Mouse (Mus musculus) G1E (cell line): ENCODE data around the gene Atp5g3. TPM values are rescaled to one million over a fixed set of nuclear protein-coding genes. Genes with fewer than 3 reads are reported as not detected.
"Not testable (repeated sequence)": the region's sequence is repeated elsewhere in the genome, so short reads cannot be mapped to it uniquely, and the experiment has no call there.

Source experiments
- ATAC-seq: 2 replicates; pipeline ENCODE4 v1.8.0; 2016; ENCODE audit warnings: mild to moderate bottlenecking; ENCODE audit not compliant: insufficient number of reproducible peaks, poor library complexity, low FRiP score, severe bottlenecking; ENCODE audit errors: extremely low read depth
- DNase-seq: peaks from one replicate; pipeline ENCODE4 v3.0.0; 2012; ENCODE audit warnings: low spot score
- H3K27me3 ChIP-seq: 2 replicates; pipeline ENCODE4 v1.6.1; 2012; ENCODE audit warnings: mild to moderate bottlenecking, low read length, inconsistent platforms; ENCODE audit not compliant: insufficient read depth
- H3K36me3 ChIP-seq: replicated peaks from 2 replicates; pipeline ENCODE3; 2012; ENCODE audit warnings: mild to moderate bottlenecking, inconsistent platforms
- H3K4me1 ChIP-seq: 2 replicates; pipeline ENCODE4 v1.6.1; 2012; ENCODE audit warnings: low read depth, low read length, inconsistent platforms, mixed read lengths; ENCODE audit not compliant: insufficient read depth
- H3K4me3 ChIP-seq: 2 replicates; pipeline ENCODE4 v1.5.1; 2012; ENCODE audit warnings: low read depth, mild to moderate bottlenecking, inconsistent platforms, low read length, moderate library complexity, mixed read lengths
- H3K9me3 ChIP-seq: replicated peaks from 2 replicates; pipeline ENCODE4 v1.6.1; 2012; ENCODE audit warnings: inconsistent platforms
- CTCF ChIP-seq: IDR thresholded peaks from 2 replicates; pipeline ENCODE4 v1.5.1; 2012; ENCODE audit warnings: low read depth, low read length, inconsistent platforms, mixed read lengths
- GATA1 ChIP-seq: IDR thresholded peaks from 2 replicates; pipeline ENCODE4 v1.6.1; 2012; ENCODE audit warnings: borderline replicate concordance, low read length, inconsistent platforms, mixed read lengths
- GATA2 ChIP-seq: IDR thresholded peaks from 2 replicates; pipeline ENCODE4 v1.6.1; 2012; ENCODE audit warnings: low read depth, low read length, inconsistent platforms, borderline replicate concordance
- POLR2AphosphoS5 ChIP-seq: IDR thresholded peaks from 2 replicates; pipeline ENCODE4 v1.6.1; 2012; ENCODE audit warnings: low read depth, low read length, inconsistent platforms; ENCODE audit not compliant: insufficient replicate concordance
- TAL1 ChIP-seq: conservative IDR thresholded peaks from 2 replicates; pipeline ENCODE4 v1.6.1; 2012; ENCODE audit warnings: low read depth, low read length, inconsistent platforms, mixed read lengths
- polyA plus RNA-seq: library from polyadenylated mRNA; stranded (reverse); fragments of >175 nt; gene quantifications from 2 replicates; pipeline ENCODE4 v1.2.3, GENCODE M21; 2012
- total RNA-seq, 2 experiments: library from RNA; stranded (forward) in 1 of 2; stranded (reverse) in 1 of 2; fragments of 200-1000 nt in 1 of 2; fragments of >200 nt in 1 of 2; fragmentation: Nextera tagmentation in 1 of 2; gene quantifications; 2 replicates each; pipeline ENCODE4 v1.2.3; 2014 to 2017

The Atp5g3 gene
- total and polyA plus RNA-seq, 3 experiments, result 112 to 992 (median 195) TPM

DNA sequence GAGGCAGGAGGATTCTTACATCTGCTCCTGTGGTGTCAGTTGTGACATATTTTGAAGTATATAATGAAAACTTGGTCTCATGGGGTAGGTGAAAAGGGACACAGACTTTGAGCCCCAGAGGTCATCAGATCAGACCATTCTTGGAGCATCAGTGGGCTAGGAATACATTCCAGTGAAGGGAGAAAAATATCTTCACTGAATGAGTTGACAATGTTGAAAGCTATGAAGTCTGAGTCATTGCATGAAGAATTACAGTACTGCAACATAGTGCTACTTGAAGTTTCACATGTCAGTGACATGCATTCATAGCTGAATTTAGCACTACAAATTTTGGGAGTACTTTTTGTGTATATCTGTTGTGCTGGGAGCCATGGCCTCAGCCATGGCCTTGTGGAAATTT lies 10.0 kb downstream of the Atp5g3 start:
- peaks cover 26% of the 10 kb centered on the region for H3K36me3 ChIP-seq
- H3K27me3 ChIP-seq, result no peaks in the 10 kb centered on the region
- no peak for TF ChIP-seq GATA1
- no peak for TF ChIP-seq TAL1
- no peak for TF ChIP-seq CTCF
- TF ChIP-seq GATA2, result no peak
- TF ChIP-seq POLR2AphosphoS5, result no peak
- no peaks in the 10 kb centered on the region for H3K4me1 ChIP-seq
- no peak overlapping the region for H3K4me3 ChIP-seq
- DNase-seq (no peak), ATAC-seq (no peak)
- H3K9me3 ChIP-seq, result no peaks in the 10 kb centered on the region

GRCm38 (mm10) chr2:73900364-73900763 lies 10.8 kb downstream of the Atp5g3 start:
- TF ChIP-seq CTCF (no peak), GATA2 (no peak), GATA1 (no peak), TAL1 (no peak), POLR2AphosphoS5 (no peak)
- Histone ChIP-seq H3K9me3 (no peaks in the 10 kb centered on the region), H3K27me3 (no peaks in the 10 kb centered on the region), H3K4me1 (no peaks in the 10 kb centered on the region), H3K4me3 (no peak overlapping the region), H3K36me3 (peaks cover 23% of the 10 kb centered on the region)
- DNase-seq, result no peak
- no peak for ATAC-seq

- ATAC-seq, DNase-seq, H3K4me3 ChIP-seq, H3K36me3 ChIP-seq, H3K27me3 ChIP-seq, H3K4me1 ChIP-seq, H3K9me3 ChIP-seq: not testable (repeated sequence)
These were observed 14.2 kb downstream of the Atp5g3 start for GRCm38 (mm10) chr2:73896919-73897318.

DNA sequence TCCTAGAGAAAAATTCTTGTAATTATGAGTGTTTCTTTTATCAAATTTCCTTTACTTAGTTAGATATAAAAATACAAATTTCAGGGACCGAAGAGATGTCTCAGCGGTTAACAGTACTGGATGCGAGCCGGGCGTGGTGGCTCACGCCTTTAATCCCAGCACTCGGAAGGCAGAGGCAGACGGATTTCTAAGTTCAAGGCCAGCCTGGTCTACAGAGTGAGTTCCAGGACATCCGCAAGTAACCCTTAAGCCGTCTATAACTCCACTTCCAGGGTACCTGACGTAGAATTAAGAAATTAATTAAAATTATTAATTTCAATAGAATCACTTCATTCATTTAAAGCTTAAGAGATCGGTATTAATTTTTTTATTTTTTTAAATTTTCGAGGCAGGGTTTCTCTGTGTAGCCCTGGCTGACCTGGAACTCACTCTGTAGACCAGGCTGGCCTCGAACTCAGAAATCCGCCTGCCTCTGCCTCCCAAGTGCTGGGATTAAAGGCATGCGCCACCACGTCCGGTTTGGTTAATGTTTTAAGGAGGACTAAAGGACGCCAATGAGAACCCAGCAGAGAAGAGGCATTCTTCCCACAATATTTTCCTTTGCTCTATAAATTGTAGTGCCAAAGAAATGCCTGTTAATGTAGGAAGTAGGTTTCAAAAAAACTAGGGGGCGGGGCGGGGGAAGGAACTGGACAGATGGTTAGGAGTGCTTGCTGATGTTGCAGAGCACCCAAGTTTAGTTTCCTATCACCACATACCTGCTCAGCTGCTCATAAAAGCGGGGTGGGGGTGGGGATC lies 17.5 kb downstream of the Atp5g3 start:
- TF ChIP-seq TAL1 (no peak), GATA1 (no peak)
- H3K27me3 ChIP-seq, result no peaks in the 10 kb centered on the region
- ATAC-seq (no peak), DNase-seq (no peak)
- H3K36me3 ChIP-seq, result peaks cover 7% of the 10 kb centered on the region
- no peaks in the 10 kb centered on the region for H3K9me3 ChIP-seq
- H3K4me3 ChIP-seq, result peak overlapping the region; percentile 73
- peaks cover 10% of the 10 kb centered on the region for H3K4me1 ChIP-seq

DNA sequence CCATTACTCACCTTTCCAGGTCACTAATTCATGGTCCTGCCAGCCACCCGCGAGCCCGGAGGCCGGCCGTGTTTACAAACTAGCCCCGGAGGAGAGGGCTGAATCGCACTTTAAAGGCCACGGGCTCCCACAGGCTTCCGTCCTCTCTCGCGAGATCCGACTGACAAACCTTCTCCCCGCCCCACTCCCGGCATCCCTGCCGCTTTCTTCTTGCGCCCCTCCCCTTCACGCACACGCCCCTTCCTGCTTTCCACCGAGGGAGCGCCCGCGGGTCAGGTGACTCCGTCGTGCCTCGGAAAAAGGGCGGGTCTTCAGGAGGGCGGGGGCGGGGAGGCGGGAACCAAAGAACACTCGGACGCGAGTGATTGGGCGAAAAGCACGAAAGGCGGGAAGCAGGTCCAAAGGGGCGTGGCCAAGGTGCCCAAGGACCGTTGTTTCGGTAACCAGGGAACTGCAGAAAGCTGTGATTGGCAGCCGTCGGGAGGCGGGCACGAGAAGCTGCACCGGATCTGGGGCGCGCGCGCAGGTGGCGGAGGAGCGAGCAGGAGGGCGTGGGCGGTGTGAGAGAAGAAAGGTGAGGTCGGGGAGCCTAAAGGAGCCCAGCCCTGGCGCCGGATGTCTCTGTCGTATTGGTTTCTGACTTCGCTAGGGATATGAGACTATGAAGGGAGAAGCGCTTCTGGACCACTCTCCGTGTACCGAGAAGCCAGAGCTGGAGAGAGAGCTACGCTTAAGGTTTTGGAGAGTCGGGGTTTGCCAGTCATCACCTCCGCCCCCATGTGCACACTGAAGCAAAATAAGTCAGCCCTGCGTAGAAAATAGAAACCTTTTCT lies 18.4 kb downstream of the Atp5g3 start, which contains the start of gene Atf2:
TSS of gene Atf2 (minus strand) at position 176 of the 833 bp plus-strand sequence.
- Histone ChIP-seq H3K27me3 (no peaks in the 10 kb centered on the region), H3K4me3 (peak within 1 kb of the TSS; percentile 100), H3K36me3 (peaks cover 8% of the 10 kb centered on the region), H3K4me1 (peaks cover 10% of the 10 kb centered on the region), H3K9me3 (no peaks in the 10 kb centered on the region)
- DNase-seq (peak; percentile 89), ATAC-seq (peak; percentile 89)
- TF ChIP-seq CTCF, result no peak

DNA sequence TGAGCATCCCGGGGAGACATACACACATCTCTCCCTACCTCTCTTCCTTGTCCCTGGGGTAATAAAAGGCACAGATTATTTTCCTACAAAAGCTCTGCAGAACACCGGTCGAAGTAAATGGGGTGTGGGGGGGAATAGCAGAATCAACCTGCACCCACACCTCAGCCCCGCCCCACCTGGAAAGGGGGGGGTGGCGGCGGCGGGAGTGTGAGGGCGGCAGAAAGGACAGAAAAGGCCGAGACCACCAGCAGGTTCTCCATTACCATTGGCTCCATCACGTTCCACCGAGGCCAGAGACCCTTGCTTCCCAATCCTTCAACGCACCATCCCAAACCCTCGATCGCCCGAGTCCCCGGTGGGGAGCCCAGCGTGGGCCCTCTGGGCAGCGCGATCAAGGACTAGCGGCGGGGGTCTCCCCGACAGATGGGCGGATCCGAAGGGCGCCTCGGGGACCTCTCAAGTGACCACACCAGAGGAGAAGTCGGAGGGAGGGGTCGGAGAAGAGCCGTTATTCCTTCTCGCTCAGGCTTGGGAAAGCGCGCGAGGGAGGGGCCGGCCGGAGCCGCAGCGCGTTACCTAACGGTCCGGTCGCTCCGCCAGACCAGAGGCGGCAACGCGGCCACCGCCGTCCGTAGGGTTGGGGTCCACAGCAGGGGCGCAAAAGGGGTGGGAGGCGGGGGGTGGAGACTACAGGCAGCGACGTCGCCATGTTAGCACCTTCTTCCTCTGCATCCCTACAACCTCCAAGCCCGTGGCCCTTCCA lies 19.2 kb downstream of the Atp5g3 start:
- peaks cover 10% of the 10 kb centered on the region for H3K36me3 ChIP-seq
- H3K4me1 ChIP-seq, result peaks cover 16% of the 10 kb centered on the region
- no peak for ATAC-seq
- DNase-seq, result no peak
- no peaks in the 10 kb centered on the region for H3K9me3 ChIP-seq
- TF ChIP-seq TAL1 (no peak), POLR2AphosphoS5 (0 out of 2 replicates have a peak, but pooled peaks have one; percentile 71)
- H3K4me3 ChIP-seq, result peak overlapping the region; percentile 100
- no peaks in the 10 kb centered on the region for H3K27me3 ChIP-seq
